In genomic region chr2:138265356-138266005, GRCm38 (mm10) we compare ENCODE assay signal across 8 mouse cellular contexts. TPM values are rescaled to one million over a fixed set of nuclear protein-coding genes. Genes with fewer than 3 reads are reported as not detected.
DNase-seq lines count a peak whose midpoint lies in the region; ATAC-seq lines count a peak whose summit lies in the region.

No protein-coding gene starts in this region.

- no peak overlapping the region for H3K9ac ChIP-seq in neural tube, embryonic 11.5 days (ENCODE audit: low read length)
- H3K9ac ChIP-seq in kidney, embryonic 16.5 days (replicated peaks; ENCODE audit: low read length), result no peak overlapping the region

- no peak overlapping the region for H3K4me3 ChIP-seq in neural tube, embryonic 11.5 days (ENCODE audit: low read depth, low read length)
- H3K4me3 ChIP-seq in kidney, embryonic 16.5 days (ENCODE audit: low read length), result no peak overlapping the region

- peaks cover 18% of the 10 kb centered on the region for H3K4me1 ChIP-seq in neural tube, embryonic 11.5 days (ENCODE audit: control insufficient read depth, insufficient read depth, low read length)
- H3K4me1 ChIP-seq in kidney, embryonic 16.5 days (ENCODE audit: insufficient read depth, low read length), result peaks cover 52% of the 10 kb centered on the region

- 20% methylated on average over 13 of the region's 13 CpGs for WGBS in neural tube, embryonic 11.5 days
- 15% methylated on average over 13 of the region's 13 CpGs for WGBS in kidney, embryonic 16.5 days

- no peak overlapping the region for H3K4me2 ChIP-seq in neural tube, embryonic 11.5 days (ENCODE audit: low read depth)
- H3K4me2 ChIP-seq in kidney, embryonic 16.5 days (replicated peaks; ENCODE audit: low read depth, low read length), result peak overlapping the region; percentile 20; the same call in 1 of the 2 replicates

- H3K9me3 ChIP-seq in neural tube, embryonic 11.5 days (ENCODE audit: control insufficient read depth, low read length), result no peaks in the 10 kb centered on the region
- H3K9me3 ChIP-seq in kidney, embryonic 16.5 days (ENCODE audit: low read length), result no peaks in the 10 kb centered on the region

- no peaks in the 10 kb centered on the region for H3K36me3 ChIP-seq in neural tube, embryonic 11.5 days (ENCODE audit: control insufficient read depth, insufficient read depth, low read length)
- H3K36me3 ChIP-seq in kidney, embryonic 16.5 days (ENCODE audit: insufficient read depth, low read length), result no peaks in the 10 kb centered on the region

- peak; percentile 26 for DNase-seq in neural tube, embryonic 11.5 days (ENCODE audit: low spot score)
- DNase-seq in neural tube, embryonic 10.5 days (ENCODE audit: extremely low spot score, low spot score), result no peak
- DNase-seq in mesoderm, embryonic 11.5 days (ENCODE audit: low read depth, low spot score), result peak; percentile 57
- no peak for DNase-seq in spleen, postnatal 36 days (ENCODE audit: low spot score in 2 of 2)
- DNase-seq in gastrocnemius, postnatal 25 days, result no peak

- H3K27me3 ChIP-seq in neural tube, embryonic 11.5 days (ENCODE audit: control insufficient read depth, insufficient read depth, low read length), result no peaks in the 10 kb centered on the region
- H3K27me3 ChIP-seq in kidney, embryonic 16.5 days (ENCODE audit: insufficient read depth, low read length), result no peaks in the 10 kb centered on the region

- no peak for ATAC-seq in neural tube, embryonic 11.5 days (ENCODE audit: insufficient read depth, low FRiP score, low TSS enrichment)
- ATAC-seq in common myeloid progenitor, adult 5-6 weeks (replicated peaks; ENCODE audit: low read depth, poor library complexity, severe bottlenecking), result peak; percentile 83
- ATAC-seq in kidney, embryonic 16.5 days (ENCODE audit: low FRiP score, low TSS enrichment), result peak; percentile 41; the same call in 1 of the 2 replicates
- ATAC-seq in inflammation-experienced regulatory T-cells, adult 6 months, result no peak

- no peak overlapping the region for H3K27ac ChIP-seq in neural tube, embryonic 11.5 days (ENCODE audit: low read depth, low read length)
- H3K27ac ChIP-seq in kidney, embryonic 16.5 days (ENCODE audit: low read length), result peak overlapping the region; percentile 58

RNA-seq across cellular contexts. Expression of gene Btbd3, which starts 9.1 kb away (rescaled TPM):
- polyA plus RNA-seq in neural tube, embryonic 11.5 days (2014; fragmentation: Nextera tagmentation; extraction: Ambion mirVana), result 19.6 and 20.7 TPM in 2 replicates
- 2.8 and 5.2 TPM in 2 replicates for total RNA-seq in common myeloid progenitor, adult 5-6 weeks (2017)
- polyA plus RNA-seq in kidney, embryonic 16.5 days (2015; fragmentation: Nextera tagmentation; extraction: Ambion mirVana), result 16.7 and 19.0 TPM in 2 replicates
- total RNA-seq in gastrocnemius, postnatal 25 days (2021), result 10 to 100 TPM; 10.1 TPM
- polyA plus RNA-seq in inflammation-experienced regulatory T-cells, adult 6 months (2017; shearing (Covaris generic)), result not detected

Comparison
In these comparisons a context has a peak if more than half of its experiments do, and no peak if none do; other contexts are left out.
1. DNase-seq: peak in neural tube, embryonic 11.5 days (single experiment) and mesoderm, embryonic 11.5 days (single experiment); none in neural tube, embryonic 10.5 days (single experiment), spleen, postnatal 36 days (0 of 2) and gastrocnemius, postnatal 25 days (single experiment).
2. ATAC-seq: peak in common myeloid progenitor, adult 5-6 weeks (single experiment) and kidney, embryonic 16.5 days (single experiment); none in neural tube, embryonic 11.5 days (single experiment) and inflammation-experienced regulatory T-cells, adult 6 months (single experiment).
3. RNA of gene Btbd3, which starts 9.1 kb away (polyA plus RNA-seq): 19.6 to 20.7 TPM in neural tube, embryonic 11.5 days and 16.7 to 19.0 TPM in kidney, embryonic 16.5 days; not detected in inflammation-experienced regulatory T-cells, adult 6 months; every median in the first group is over 10 times any median in the second.